Mouse (Mus musculus) WW6 (cell line): ENCODE measurements around the gene Magi3.

Experiments used
- DNase-seq: peaks from one replicate; pipeline ENCODE4 v3.0.0-alpha.2; 2013; ENCODE audit warnings: low read depth, low spot score

Gene Magi3

DNA sequence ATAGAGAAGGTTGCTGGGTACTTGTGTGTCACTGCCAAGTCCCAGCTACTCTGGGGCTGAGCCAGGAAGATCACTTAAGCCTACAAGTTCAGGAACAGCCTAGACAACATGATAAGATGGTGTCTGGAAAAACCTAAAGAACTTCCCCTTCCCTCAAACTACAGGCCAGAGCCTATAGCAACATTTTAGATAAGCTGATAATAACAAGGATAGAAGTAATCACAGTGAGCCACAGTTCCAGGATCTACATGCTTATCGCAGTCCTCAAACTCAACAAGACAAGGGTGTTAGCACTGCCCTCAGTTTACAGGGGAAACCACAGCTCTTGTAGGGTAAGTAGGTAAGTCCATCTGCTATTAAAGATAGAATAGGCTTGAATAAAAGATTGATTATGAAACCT is 188.1 kb downstream of the Magi3 start:
- DNase-seq, result no peak

DNA sequence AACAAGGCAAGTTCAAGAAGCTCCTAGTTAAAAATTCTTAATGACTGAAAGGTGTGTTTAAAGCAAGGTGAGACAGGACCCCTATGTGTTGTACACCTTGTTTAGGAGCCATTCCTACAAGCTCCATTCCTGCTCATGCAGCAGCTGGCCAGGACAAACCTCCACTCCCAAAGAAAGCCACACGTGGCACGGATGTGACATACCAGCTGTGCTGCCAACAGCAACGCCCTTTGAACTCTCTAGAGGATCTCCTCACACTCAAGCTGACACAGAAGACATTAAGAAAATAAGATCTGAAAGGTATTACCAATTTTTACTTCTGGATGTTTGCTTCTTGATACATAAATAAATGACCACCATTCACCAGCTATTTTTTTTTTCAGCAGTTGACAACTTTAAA is 193.2 kb downstream of the Magi3 start:
- no peak for DNase-seq

DNA sequence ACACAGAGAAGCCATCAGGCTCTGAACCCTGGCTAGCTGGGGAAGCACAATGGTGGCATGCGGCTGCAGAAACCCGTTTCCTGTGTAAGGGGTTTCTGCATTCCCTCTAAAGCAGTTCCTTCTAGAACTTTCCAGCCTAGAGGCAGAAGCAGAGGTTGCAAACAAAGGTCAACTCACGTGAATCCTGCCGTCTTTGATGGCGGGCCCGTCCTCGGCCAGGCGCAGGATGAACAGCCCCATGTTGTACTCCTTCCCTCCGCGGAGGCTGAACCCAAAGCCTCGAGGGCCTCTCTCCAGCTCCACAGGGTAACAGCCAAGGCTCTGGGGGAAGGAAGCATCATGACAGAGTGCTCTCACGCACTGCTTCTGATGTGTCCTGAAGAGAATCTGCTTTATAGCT is 200.1 kb downstream of the Magi3 start:
- no peak for DNase-seq

- DNase-seq, result no peak
Observed at GRCm38 (mm10) chr3:104019453-104019852, 200.7 kb downstream of the Magi3 start.

- DNase-seq, result no peak
Observed at GRCm38 (mm10) chr3:104017931-104018330, 202.2 kb downstream of the Magi3 start.

DNA sequence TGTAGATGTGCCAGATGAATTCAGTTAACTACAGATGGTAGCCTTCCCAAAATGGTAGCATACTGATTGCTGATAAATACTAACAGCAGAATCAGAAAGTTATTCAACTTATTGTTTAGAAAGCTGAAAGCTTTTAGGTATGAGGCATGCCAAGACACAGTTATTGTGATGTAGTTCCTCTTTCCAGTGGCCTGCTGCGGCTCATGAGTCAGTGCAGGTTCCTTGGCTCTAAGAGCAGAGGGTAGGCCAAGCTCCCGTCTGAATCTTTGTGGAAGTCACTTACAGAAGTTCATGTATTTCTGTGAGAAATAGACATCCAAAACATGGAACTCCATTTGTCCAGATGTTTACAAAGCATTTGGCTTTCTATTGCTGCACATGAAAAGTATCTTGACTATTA is 208.2 kb downstream of the Magi3 start:
- no peak for DNase-seq

- DNase-seq, result no peak
Observed at GRCm38 (mm10) chr3:104009924-104010662, 210.1 kb downstream of the Magi3 start.

GRCm38 (mm10) chr3:104007479-104007878 is 212.7 kb downstream of the Magi3 start:
- DNase-seq, result no peak

DNA sequence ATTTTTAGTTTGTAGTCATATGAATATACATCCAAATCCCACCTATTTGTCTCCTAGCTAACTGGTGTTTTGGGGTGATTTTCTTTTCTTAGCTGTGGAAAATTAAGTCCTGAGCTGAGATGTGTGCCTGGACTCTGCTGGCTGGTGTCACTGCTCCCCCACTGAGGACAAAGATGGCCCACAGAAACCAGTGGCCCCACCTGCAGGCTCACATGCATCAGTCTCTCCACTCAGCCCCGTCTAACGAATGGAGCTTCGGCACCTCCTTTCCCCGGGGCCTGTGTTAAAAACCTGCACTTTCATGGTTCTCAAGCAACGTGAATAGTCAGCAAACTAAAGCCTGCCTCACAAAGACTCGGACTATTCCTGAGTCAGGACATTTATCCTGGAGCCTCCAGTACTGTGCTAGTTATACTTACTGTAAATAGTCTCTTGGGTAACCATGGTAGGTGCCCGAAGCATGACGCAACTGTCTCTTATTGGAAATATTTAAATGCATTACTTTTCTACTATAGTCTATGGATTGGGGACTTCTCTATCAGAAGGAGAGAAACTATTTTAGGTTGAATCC is 213.2 kb downstream of the Magi3 start:
- no peak for DNase-seq

- no peak for DNase-seq
Observed at GRCm38 (mm10) chr3:103998724-103999123, 221.4 kb downstream of the Magi3 start.

GRCm38 (mm10) chr3:103991271-103991670 is 228.9 kb downstream of the Magi3 start:
- DNase-seq, result no peak

GRCm38 (mm10) chr3:103989352-103989751 is 230.8 kb downstream of the Magi3 start:
- DNase-seq, result no peak

DNA sequence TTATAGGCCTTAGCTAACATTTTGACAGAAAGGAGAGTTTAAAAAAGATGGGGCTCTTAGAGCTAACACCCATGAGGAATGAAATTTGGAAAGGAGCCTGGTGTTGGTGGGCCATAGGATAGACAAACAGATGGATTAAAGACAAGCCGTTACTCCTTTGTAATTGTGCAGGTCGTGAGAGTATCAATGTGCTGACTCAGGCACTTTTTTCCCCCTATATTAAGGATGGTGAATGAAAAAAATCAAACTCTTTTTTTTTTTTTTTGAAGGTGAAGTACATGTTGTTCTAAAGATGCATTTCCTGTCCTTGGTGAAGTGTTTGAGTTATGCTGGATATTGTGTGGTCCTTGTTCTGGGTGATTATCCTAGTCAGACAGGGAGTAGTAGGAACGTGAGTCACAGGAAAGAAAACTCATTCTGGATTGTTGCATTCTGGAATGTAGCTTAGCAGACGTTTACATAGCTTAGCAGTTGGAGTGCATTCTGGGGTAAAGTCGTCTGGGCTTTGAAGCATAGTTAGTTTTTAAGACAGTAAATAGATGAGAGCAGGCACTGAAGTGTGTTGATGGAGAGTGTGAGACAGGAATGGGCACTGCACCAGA is 232.2 kb downstream of the Magi3 start:
- no peak for DNase-seq

- no peak for DNase-seq
Observed at GRCm38 (mm10) chr3:103985194-103985593, 235.0 kb downstream of the Magi3 start.

GRCm38 (mm10) chr3:103984556-103984955 is 235.6 kb downstream of the Magi3 start:
- DNase-seq, result no peak

DNA sequence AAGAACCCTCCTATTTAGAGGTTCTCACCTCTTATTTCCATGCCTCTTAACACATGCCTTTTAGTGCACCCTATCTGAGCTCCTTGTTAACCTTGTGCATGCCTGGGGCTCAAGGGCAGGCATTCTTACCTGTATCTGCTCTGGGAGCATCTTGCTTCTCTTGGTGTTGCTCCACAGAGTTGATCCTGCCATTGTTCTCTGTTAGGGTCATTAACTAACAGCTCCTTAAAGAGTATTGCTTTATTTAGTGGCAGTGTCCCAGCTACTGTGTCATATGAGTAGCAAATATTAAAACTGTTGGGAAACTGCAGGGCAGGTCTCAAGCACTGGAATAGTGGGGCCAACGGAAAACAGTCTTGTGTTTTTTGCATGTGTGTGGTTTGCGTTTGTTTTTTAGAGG is 249.0 kb downstream of the Magi3 start:
- DNase-seq, result no peak

DNA sequence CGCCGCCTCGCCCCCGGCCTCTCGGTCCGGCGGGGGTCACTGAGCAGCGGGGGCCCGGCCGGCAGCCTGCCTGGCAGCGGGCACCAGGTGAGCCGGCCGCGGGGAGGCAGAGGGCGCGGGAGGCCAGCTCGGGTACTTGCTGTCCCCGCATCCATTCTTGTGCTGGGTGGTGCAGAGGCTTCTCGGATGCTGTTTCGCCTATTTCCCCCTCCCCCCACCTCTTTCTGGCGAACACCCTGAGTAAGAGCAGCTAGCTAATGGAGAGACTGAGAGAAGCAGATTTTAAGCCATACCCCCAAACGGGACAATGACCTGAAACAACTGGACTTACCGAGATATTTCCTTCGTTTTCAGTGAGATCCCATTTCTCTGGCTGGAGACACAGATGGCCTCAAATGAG is 251.5 kb downstream of the Magi3 start:
- no peak for DNase-seq

GRCm38 (mm10) chr3:103967861-103968691 is 252.1 kb downstream of the Magi3 start, which contains the start of gene Phtf1:
Phtf1 (plus strand) TSS chr3:103968110.
- peak; percentile 49 for DNase-seq

DNA sequence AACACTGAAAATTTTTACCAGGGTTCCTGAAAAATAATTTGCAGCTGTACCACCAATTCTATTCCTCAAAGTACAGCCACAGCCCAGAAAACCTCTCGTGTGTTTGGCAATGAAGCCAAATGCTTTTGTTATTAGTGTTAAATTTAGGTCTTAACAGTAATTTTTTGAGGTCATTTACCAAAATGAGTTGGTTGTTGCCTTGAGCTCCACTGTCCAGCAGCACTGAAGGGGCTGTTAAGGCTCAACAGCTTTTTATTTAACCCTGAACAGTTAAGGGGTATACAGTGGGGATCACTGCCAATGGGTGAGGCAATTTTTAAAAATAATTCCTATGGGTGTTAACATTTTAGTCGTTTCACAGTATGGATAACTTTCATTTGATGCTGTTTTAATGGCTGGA is 252.9 kb downstream of the Magi3 start:
- DNase-seq, result no peak
